Mouse (Mus musculus) cerebellum, adult 2 months (tissue): Measurements from ENCODE around the gene Ifngr2.

Source experiments
- CTCF ChIP-seq: fragments of 200-500 bp; IDR thresholded peaks from 2 replicates; pipeline ENCODE4 v1.5.1; 2011; ENCODE audit warnings: low read depth, mild to moderate bottlenecking, control low read depth, low read length, moderate library complexity, borderline replicate concordance; ENCODE audit not compliant: insufficient read depth
- POLR2A ChIP-seq: fragments of 200-500 bp; IDR thresholded peaks from 2 replicates; pipeline ENCODE4 v1.6.1; 2011; ENCODE audit warnings: low read length, control low read depth, borderline replicate concordance; ENCODE audit not compliant: insufficient read depth

- TF ChIP-seq CTCF (no peak), POLR2A (no peak)
Measured at GRCm38 (mm10) chr16:91557214-91557613, 10.3 kb downstream of the Ifngr2 start.
